Mouse (Mus musculus): ENCODE results near the gene Gm10577. TPM values are rescaled to one million over a fixed set of nuclear protein-coding genes. Genes with fewer than 3 reads are reported as not detected.

Gene Gm10577
- polyA plus RNA-seq (2015; fragmentation: Nextera tagmentation; extraction: Ambion mirVana) = not detected in 2 replicates

- H3K9ac ChIP-seq (ENCODE audit: low read length) = no peak within 1 kb of the TSS
- H3K36me3 ChIP-seq (ENCODE audit: control insufficient read depth, insufficient read depth, low read length) = no peaks in the 10 kb centered on the region
- H3K4me1 ChIP-seq (replicated peaks; ENCODE audit: control insufficient read depth, insufficient read depth) = no peaks in the 10 kb centered on the region
- no peak for ATAC-seq (ENCODE audit: low FRiP score, low TSS enrichment)
- no peaks in the 10 kb centered on the region for H3K9me3 ChIP-seq (ENCODE audit: control insufficient read depth, low read length)
- no peak for DNase-seq (ENCODE audit: low spot score)
- H3K27ac ChIP-seq (replicated peaks) = no peak within 1 kb of the TSS
- H3K27me3 ChIP-seq (ENCODE audit: control insufficient read depth, insufficient read depth, low read length) = no peaks in the 10 kb centered on the region
- no peak within 1 kb of the TSS for H3K4me3 ChIP-seq (ENCODE audit: low read depth, low read length)
- TF ChIP-seq EP300 (optimal IDR thresholded peaks at IDR 0.05) (no peak), CTCF (IDR thresholded peaks at IDR 0.05; ENCODE audit: low read depth) (no peak)
- H3K4me2 ChIP-seq (replicated peaks; ENCODE audit: low read depth) = no peak within 1 kb of the TSS
- WGBS = 68% methylated on average over 4 of the region's 4 CpGs
These were observed at the start of gene Gm10577 for GRCm38 (mm10) chr4:101020596-101020995. Gene Gm10577 (minus strand): TSS chr4:101020696.

- H3K36me3 ChIP-seq (ENCODE audit: control insufficient read depth, insufficient read depth, low read length) = no peaks in the 10 kb centered on the region
- H3K4me2 ChIP-seq (replicated peaks; ENCODE audit: low read depth) = peak overlapping the region; percentile 91
- H3K27ac ChIP-seq (replicated peaks) = peak overlapping the region; percentile 56
- ATAC-seq (ENCODE audit: low FRiP score, low TSS enrichment) (peak; percentile 58), DNase-seq (ENCODE audit: low spot score) (peak; percentile 44)
- TF ChIP-seq CTCF (IDR thresholded peaks at IDR 0.05; ENCODE audit: low read depth) = no peak
- TF ChIP-seq EP300 (optimal IDR thresholded peaks at IDR 0.05) = no peak
- peak overlapping the region; percentile 78 for H3K9ac ChIP-seq (ENCODE audit: low read length)
- H3K4me3 ChIP-seq (ENCODE audit: low read depth, low read length) = peak overlapping the region; percentile 76
- no peaks in the 10 kb centered on the region for H3K9me3 ChIP-seq (ENCODE audit: control insufficient read depth, low read length)
- no peaks in the 10 kb centered on the region for H3K4me1 ChIP-seq (replicated peaks; ENCODE audit: control insufficient read depth, insufficient read depth)
- H3K27me3 ChIP-seq (ENCODE audit: control insufficient read depth, insufficient read depth, low read length) = no peaks in the 10 kb centered on the region
- WGBS = 2% methylated on average over 55 of the region's 55 CpGs
These were observed 48.9 kb upstream of the Gm10577 start for GRCm38 (mm10) chr4:101069154-101069971.

GRCm38 (mm10) chr4:101068786-101069153 lies 48.3 kb upstream of the Gm10577 start, which contains the start of gene Raver2:
Gene Raver2 (plus strand): TSS chr4:101068983.
- Histone ChIP-seq H3K4me2 (replicated peaks; ENCODE audit: low read depth) (peak within 1 kb of the TSS; percentile 91), H3K27ac (replicated peaks) (peak within 1 kb of the TSS; percentile 56), H3K27me3 (ENCODE audit: control insufficient read depth, insufficient read depth, low read length) (no peaks in the 10 kb centered on the region), H3K4me3 (ENCODE audit: low read depth, low read length) (peak within 1 kb of the TSS; percentile 76), H3K36me3 (ENCODE audit: control insufficient read depth, insufficient read depth, low read length) (no peaks in the 10 kb centered on the region), H3K4me1 (replicated peaks; ENCODE audit: control insufficient read depth, insufficient read depth) (no peaks in the 10 kb centered on the region), H3K9ac (ENCODE audit: low read length) (peak within 1 kb of the TSS; percentile 78), H3K9me3 (ENCODE audit: control insufficient read depth, low read length) (no peaks in the 10 kb centered on the region)
- no peak for TF ChIP-seq EP300 (optimal IDR thresholded peaks at IDR 0.05)
- TF ChIP-seq CTCF (IDR thresholded peaks at IDR 0.05; ENCODE audit: low read depth) = peak; percentile 52
- DNase-seq (ENCODE audit: low spot score) = peak; percentile 75
- 3% methylated on average over 42 of the region's 54 CpGs for WGBS
- ATAC-seq (ENCODE audit: low FRiP score, low TSS enrichment) = peak; percentile 90

GRCm38 (mm10) chr4:101066401-101066800 lies 45.9 kb upstream of the Gm10577 start:
- H3K4me3 ChIP-seq (ENCODE audit: low read depth, low read length) = no peak overlapping the region
- WGBS = 50% methylated on average over 5 of the region's 5 CpGs
- no peak overlapping the region for H3K4me2 ChIP-seq (replicated peaks; ENCODE audit: low read depth)
- no peaks in the 10 kb centered on the region for H3K4me1 ChIP-seq (replicated peaks; ENCODE audit: control insufficient read depth, insufficient read depth)
- H3K27me3 ChIP-seq (ENCODE audit: control insufficient read depth, insufficient read depth, low read length) = no peaks in the 10 kb centered on the region
- H3K9ac ChIP-seq (ENCODE audit: low read length) = no peak overlapping the region
- H3K9me3 ChIP-seq (ENCODE audit: control insufficient read depth, low read length) = no peaks in the 10 kb centered on the region
- ATAC-seq (ENCODE audit: low FRiP score, low TSS enrichment) = no peak
- DNase-seq (ENCODE audit: low spot score) = no peak
- TF ChIP-seq EP300 (optimal IDR thresholded peaks at IDR 0.05) (no peak), CTCF (IDR thresholded peaks at IDR 0.05; ENCODE audit: low read depth) (no peak)
- H3K27ac ChIP-seq (replicated peaks) = no peak overlapping the region
- no peaks in the 10 kb centered on the region for H3K36me3 ChIP-seq (ENCODE audit: control insufficient read depth, insufficient read depth, low read length)

- ATAC-seq (ENCODE audit: low FRiP score, low TSS enrichment) (no peak), DNase-seq (ENCODE audit: low spot score) (no peak)
- Histone ChIP-seq H3K36me3 (ENCODE audit: control insufficient read depth, insufficient read depth, low read length) (no peaks in the 10 kb centered on the region), H3K27me3 (ENCODE audit: control insufficient read depth, insufficient read depth, low read length) (no peaks in the 10 kb centered on the region), H3K4me1 (replicated peaks; ENCODE audit: control insufficient read depth, insufficient read depth) (no peaks in the 10 kb centered on the region), H3K27ac (replicated peaks) (no peak overlapping the region), H3K9me3 (ENCODE audit: control insufficient read depth, low read length) (no peaks in the 10 kb centered on the region), H3K4me3 (ENCODE audit: low read depth, low read length) (no peak overlapping the region), H3K4me2 (replicated peaks; ENCODE audit: low read depth) (no peak overlapping the region), H3K9ac (ENCODE audit: low read length) (no peak overlapping the region)
- TF ChIP-seq EP300 (optimal IDR thresholded peaks at IDR 0.05) = no peak
- TF ChIP-seq CTCF (IDR thresholded peaks at IDR 0.05; ENCODE audit: low read depth) = no peak
- 57% methylated on average over 2 of the region's 2 CpGs for WGBS
These were observed 41.6 kb upstream of the Gm10577 start for GRCm38 (mm10) chr4:101062146-101062545.

GRCm38 (mm10) chr4:101046576-101046975 lies 26.1 kb upstream of the Gm10577 start:
- H3K27ac ChIP-seq (replicated peaks) = no peak overlapping the region
- no peaks in the 10 kb centered on the region for H3K36me3 ChIP-seq (ENCODE audit: control insufficient read depth, insufficient read depth, low read length)
- H3K4me1 ChIP-seq (replicated peaks; ENCODE audit: control insufficient read depth, insufficient read depth) = no peaks in the 10 kb centered on the region
- no peak for ATAC-seq (ENCODE audit: low FRiP score, low TSS enrichment)
- 47% methylated on average over 4 of the region's 4 CpGs for WGBS
- TF ChIP-seq EP300 (optimal IDR thresholded peaks at IDR 0.05) (no peak), CTCF (IDR thresholded peaks at IDR 0.05; ENCODE audit: low read depth) (no peak)
- no peaks in the 10 kb centered on the region for H3K9me3 ChIP-seq (ENCODE audit: control insufficient read depth, low read length)
- no peak overlapping the region for H3K9ac ChIP-seq (ENCODE audit: low read length)
- no peak for DNase-seq (ENCODE audit: low spot score)
- H3K4me3 ChIP-seq (ENCODE audit: low read depth, low read length) = no peak overlapping the region
- no peak overlapping the region for H3K4me2 ChIP-seq (replicated peaks; ENCODE audit: low read depth)
- H3K27me3 ChIP-seq (ENCODE audit: control insufficient read depth, insufficient read depth, low read length) = no peaks in the 10 kb centered on the region
